Mouse (Mus musculus): ENCODE results near the gene Zfp410.

The Zfp410 gene

GRCm38 (mm10) chr12:84361555-84362489 is 45.2 kb downstream of the Zfp410 start, which contains the start of the genes Coq6 and Fam161b:
Gene Coq6, plus strand, starts transcription at chr12:84361657.
Gene Fam161b, minus strand, starts transcription at chr12:84361833.
- DNase-seq (ENCODE audit: low spot score in 2 of 2), result peak; percentile 94

- DNase-seq (ENCODE audit: low spot score in 2 of 2), result no peak
Measured at GRCm38 (mm10) chr12:84362872-84363271, 46.2 kb downstream of the Zfp410 start.

GRCm38 (mm10) chr12:84364291-84364690 is 47.6 kb downstream of the Zfp410 start:
- DNase-seq (ENCODE audit: low spot score in 2 of 2), result no peak

GRCm38 (mm10) chr12:84365137-84365536 is 48.5 kb downstream of the Zfp410 start:
- no peak for DNase-seq (ENCODE audit: low spot score in 2 of 2)

GRCm38 (mm10) chr12:84366971-84367370 is 50.3 kb downstream of the Zfp410 start:
- no peak for DNase-seq (ENCODE audit: low spot score in 2 of 2)

- DNase-seq (ENCODE audit: low spot score in 2 of 2), result no peak
Measured at GRCm38 (mm10) chr12:84371647-84372046, 55.0 kb downstream of the Zfp410 start.

- no peak for DNase-seq (ENCODE audit: low spot score in 2 of 2)
Measured at GRCm38 (mm10) chr12:84373831-84374481, 57.3 kb downstream of the Zfp410 start.

- DNase-seq (ENCODE audit: low spot score in 2 of 2), result no peak
Measured at GRCm38 (mm10) chr12:84382369-84382768, 65.7 kb downstream of the Zfp410 start.

GRCm38 (mm10) chr12:84384644-84385081 is 68.0 kb downstream of the Zfp410 start:
- no peak for DNase-seq (ENCODE audit: low spot score in 2 of 2)

- DNase-seq (ENCODE audit: low spot score in 2 of 2), result no peak
Measured at GRCm38 (mm10) chr12:84385408-84385807, 68.8 kb downstream of the Zfp410 start.

GRCm38 (mm10) chr12:84388097-84388496 is 71.4 kb downstream of the Zfp410 start:
- no peak for DNase-seq (ENCODE audit: low spot score in 2 of 2)

- no peak for DNase-seq (ENCODE audit: low spot score in 2 of 2)
Measured at GRCm38 (mm10) chr12:84388774-84389400, 72.2 kb downstream of the Zfp410 start.

- no peak for DNase-seq (ENCODE audit: low spot score in 2 of 2)
Measured at GRCm38 (mm10) chr12:84390336-84390735, 73.7 kb downstream of the Zfp410 start.

- no peak for DNase-seq (ENCODE audit: low spot score in 2 of 2)
Measured at GRCm38 (mm10) chr12:84392681-84393080, 76.0 kb downstream of the Zfp410 start.

Measured in frontal cortex, postnatal 10 days (tissue).